Mouse (Mus musculus) embryonic fibroblast, embryonic 13.5 days (primary cell): ENCODE measurements around the gene Exosc1. TPM values are rescaled to one million over a fixed set of nuclear protein-coding genes. Genes with fewer than 3 reads are reported as not detected.

Experiments used
- H3K27ac ChIP-seq: 2 replicates; pipeline ENCODE4 v1.5.1; 2012; ENCODE audit warnings: low read length, control low read depth, inconsistent platforms; ENCODE audit not compliant: insufficient read depth
- H3K4me1 ChIP-seq: 2 replicates; pipeline ENCODE4 v1.6.1; 2011; ENCODE audit warnings: low read length; ENCODE audit not compliant: control insufficient read depth, insufficient read depth
- H3K4me3 ChIP-seq: 2 replicates; pipeline ENCODE4 v1.5.1; 2011; ENCODE audit warnings: mild to moderate bottlenecking, control low read depth, low read length; ENCODE audit not compliant: insufficient read depth
- CTCF ChIP-seq: IDR thresholded peaks from 2 replicates; pipeline ENCODE4 v1.5.1; 2011; ENCODE audit warnings: mild to moderate bottlenecking, control low read depth, low read length, moderate library complexity, borderline replicate concordance; ENCODE audit not compliant: insufficient read depth
- POLR2A ChIP-seq: IDR thresholded peaks from 2 replicates; pipeline ENCODE4 v1.6.1; 2011; ENCODE audit warnings: low read depth, mild to moderate bottlenecking, control low read depth, low read length, moderate library complexity
- polyA plus RNA-seq: library from polyadenylated mRNA; stranded (reverse); fragments of >200 nt; gene quantifications from 2 replicates; pipeline ENCODE4 v1.2.4, GENCODE M21; 2011; ENCODE audit warnings: low read depth; ENCODE audit not compliant: missing spikeins, insufficient read length

The Exosc1 gene
- polyA plus RNA-seq, 1 experiment, result 50.9 TPM

DNA sequence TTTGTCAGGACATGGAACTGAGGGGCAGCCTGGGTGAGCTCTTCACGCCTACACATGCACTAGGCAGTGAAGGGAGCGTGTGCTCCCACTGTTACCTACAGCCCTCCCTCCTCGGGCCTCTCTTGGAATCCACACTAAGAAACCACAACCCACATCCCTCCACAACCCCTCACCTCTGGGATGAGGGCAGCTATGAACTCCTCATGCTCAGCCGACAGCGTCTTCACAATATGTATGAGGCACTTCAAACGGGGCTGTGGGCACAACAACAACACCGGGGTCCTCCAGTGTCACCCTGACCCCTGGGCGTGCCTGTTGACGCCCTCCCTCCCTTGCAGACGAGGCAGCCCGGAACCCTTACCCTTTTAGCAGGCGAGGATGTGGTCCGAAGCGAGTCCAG lies 58.9 kb downstream of the Exosc1 start:
- no peak overlapping the region for H3K27ac ChIP-seq
- TF ChIP-seq CTCF (no peak), POLR2A (no peak)
- H3K4me3 ChIP-seq, result no peak overlapping the region
- H3K4me1 ChIP-seq, result no peaks in the 10 kb centered on the region

Other genes with a start within 250 kb of the Exosc1 start
- 0.46 and 0.68 TPM in 2 replicates for gene Slit1, start 189.8 kb downstream of the Exosc1 start, polyA plus RNA-seq
- 7.0 and 10.4 TPM in 2 replicates for gene Arhgap19, start 131.4 kb downstream of the Exosc1 start, polyA plus RNA-seq
- gene Frat1, start 103.5 kb downstream of the Exosc1 start, polyA plus RNA-seq, result 0.26 TPM in 1 of 2 replicates, not detected in the other
- 0.56 TPM in 1 of 2 replicates, not detected in the other for gene Frat2, start 85.3 kb downstream of the Exosc1 start, polyA plus RNA-seq
- 11.3 and 12.8 TPM in 2 replicates for gene Rrp12, start 37.2 kb downstream of the Exosc1 start, polyA plus RNA-seq
- gene Pgam1, start 21.5 kb downstream of the Exosc1 start, polyA plus RNA-seq, result 403 and 492 TPM in 2 replicates
- gene Zdhhc16, start 57 bp upstream of the Exosc1 start, polyA plus RNA-seq, result 65.7 and 89.8 TPM in 2 replicates
- gene Mms19, start 47.7 kb upstream of the Exosc1 start, polyA plus RNA-seq, result 53.2 and 54.2 TPM in 2 replicates
- 29.8 and 39.5 TPM in 2 replicates for gene Ubtd1, start 48.3 kb upstream of the Exosc1 start, polyA plus RNA-seq
- gene Ankrd2, start 102.6 kb upstream of the Exosc1 start, polyA plus RNA-seq, result not detected in 2 replicates
- gene Hoga1, start 112.2 kb upstream of the Exosc1 start, polyA plus RNA-seq, result 1.3 and 1.7 TPM in 2 replicates
- gene 4933411K16Rik, start 118.8 kb upstream of the Exosc1 start, polyA plus RNA-seq, result 0.51 TPM in 1 of 2 replicates, not detected in the other
- 8.2 and 9.6 TPM in 2 replicates for gene Morn4, start 152.9 kb upstream of the Exosc1 start, polyA plus RNA-seq
- gene Pi4k2a, start 157.0 kb upstream of the Exosc1 start, polyA plus RNA-seq, result 25.6 and 27.7 TPM in 2 replicates
- gene Avpi1, start 195.6 kb upstream of the Exosc1 start, polyA plus RNA-seq, result 18.4 TPM in 2 replicates
- 64.5 and 68.2 TPM in 2 replicates for gene Marveld1, start 214.0 kb upstream of the Exosc1 start, polyA plus RNA-seq
- 13.3 and 15.4 TPM in 2 replicates for gene Zfyve27, start 230.5 kb upstream of the Exosc1 start, polyA plus RNA-seq